Mouse (Mus musculus) stomach, postnatal 0 days (tissue): Measurements from ENCODE around the gene Olfr1040.

ENCODE experiments used
- CTCF ChIP-seq: IDR thresholded peaks from 2 replicates; pipeline ENCODE4 v1.5.1; 2016; ENCODE audit warnings: antibody characterized with exemption, low read depth, mild to moderate bottlenecking, moderate library complexity
- EP300 ChIP-seq: optimal IDR thresholded peaks from 2 replicates; pipeline ENCODE3; 2016; ENCODE audit warnings: antibody characterized with exemption

DNA sequence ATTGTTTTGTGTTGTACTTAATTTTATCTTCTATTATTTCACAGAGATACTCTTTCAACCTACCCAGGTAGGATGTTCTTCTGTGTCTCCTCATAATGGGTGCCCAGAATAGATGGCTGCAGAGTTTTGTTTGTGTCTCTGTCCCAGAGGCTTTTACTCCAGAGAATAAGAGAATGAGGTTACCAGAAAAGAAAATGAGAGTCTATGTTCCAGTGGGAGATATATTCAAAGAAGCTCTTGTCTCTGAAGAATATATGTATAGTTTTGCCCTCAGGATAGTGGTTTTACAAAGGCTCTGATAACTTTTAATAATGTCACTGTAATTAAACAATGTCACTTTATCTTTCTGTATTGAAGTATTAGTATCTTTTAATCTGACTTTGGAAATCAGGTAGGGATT, 39.1 kb upstream of the Olfr1040 start, which contains the start of gene Olfr52:
- TF ChIP-seq EP300 (no peak), CTCF (no peak)
